Mouse (Mus musculus) lung, embryonic 14.5 days (tissue): Measurements from ENCODE around the gene 5330417H12Rik. TPM values are rescaled to one million over a fixed set of nuclear protein-coding genes. Genes with fewer than 3 reads are reported as not detected.

Experiments
- ATAC-seq: fragments of 200-750 bp; cut with Nextera tagmentation; 2 replicates; pipeline ENCODE4 v1.8.0; 2017; ENCODE audit warnings: mild to moderate bottlenecking, moderate TSS enrichment, moderate library complexity; ENCODE audit not compliant: insufficient read depth
- DNase-seq: peaks from one replicate; pipeline ENCODE4 v3.0.0-alpha.2; 2015
- H3K27ac ChIP-seq: fragments of 300-500 bp; sonication (generic); 2 replicates; pipeline ENCODE4 v1.5.1; 2014; ENCODE audit warnings: low read depth, mild to moderate bottlenecking, moderate library complexity
- H3K27me3 ChIP-seq: fragments of 300-500 bp; sonication (generic); 2 replicates; pipeline ENCODE4 v1.6.1; 2014; ENCODE audit warnings: low read length, control low read depth; ENCODE audit not compliant: insufficient read depth
- H3K36me3 ChIP-seq: fragments of 300-500 bp; sonication (generic); 2 replicates; pipeline ENCODE4 v1.6.1; 2014; ENCODE audit warnings: control low read depth; ENCODE audit not compliant: insufficient read depth
- H3K4me1 ChIP-seq: fragments of 300-500 bp; sonication (generic); 2 replicates; pipeline ENCODE4 v1.6.1; 2014; ENCODE audit warnings: antibody characterized with exemption, control low read depth; ENCODE audit not compliant: insufficient read depth
- H3K4me2 ChIP-seq: fragments of 300-500 bp; sonication (generic); 2 replicates; pipeline ENCODE4 v1.6.1; 2014; ENCODE audit warnings: mild to moderate bottlenecking
- H3K4me3 ChIP-seq: fragments of 300-500 bp; sonication (generic); 2 replicates; pipeline ENCODE4 v1.5.1; 2014; ENCODE audit warnings: low read depth, low read length
- H3K9ac ChIP-seq: fragments of 300-500 bp; sonication (generic); 2 replicates; pipeline ENCODE4 v1.6.1; 2014
- H3K9me3 ChIP-seq: fragments of 300-500 bp; sonication (generic); 2 replicates; pipeline ENCODE4 v1.6.1; 2016; ENCODE audit warnings: low read depth, low read length, control low read depth
- CTCF ChIP-seq: IDR thresholded peaks from 2 replicates; pipeline ENCODE4 v1.5.1; 2016; ENCODE audit warnings: antibody characterized with exemption, low read depth
- WGBS: fragments of 180-500 bp; shearing (Covaris S2); extraction: QIAGEN DNeasy Blood & Tissue Kit; methylation state at CpG from one replicate; pipeline ENCODE4 v1.1.7; 2014; 5-methylcytosine and 5-hydroxymethylcytosine counted together
- polyA plus RNA-seq: library from polyadenylated mRNA; unstranded; fragments of >200 nt; fragmentation: Nextera tagmentation; extraction: Ambion mirVana; gene quantifications from 2 replicates; pipeline ENCODE4 v1.2.1, GENCODE M21; 2014

The 5330417H12Rik gene
- polyA plus RNA-seq, 1 experiment from 2014 or later, result not detected

DNA sequence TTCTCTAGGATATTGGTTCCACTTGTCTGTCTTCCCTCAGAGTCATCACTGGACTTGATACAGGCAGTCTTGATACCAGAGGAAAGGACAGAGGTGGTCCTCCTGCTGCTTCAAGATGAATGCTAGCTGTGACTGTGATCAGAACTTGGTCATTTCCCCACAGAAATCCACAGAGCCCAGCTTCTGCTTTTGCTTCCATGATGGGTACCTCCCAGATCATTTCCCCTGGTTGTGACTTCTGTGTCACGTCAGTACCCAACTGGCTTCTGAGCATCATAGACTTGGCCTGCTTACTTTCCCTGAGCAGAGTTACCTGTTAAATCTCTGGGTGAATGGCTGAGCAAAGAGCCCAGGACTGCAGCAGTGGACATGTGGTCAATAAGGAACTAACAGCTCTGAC, 17.2 kb downstream of the 5330417H12Rik start:
- Histone ChIP-seq H3K27ac (no peak overlapping the region), H3K4me3 (no peak overlapping the region), H3K9ac (no peak overlapping the region), H3K4me1 (no peaks in the 10 kb centered on the region), H3K9me3 (no peaks in the 10 kb centered on the region), H3K27me3 (no peaks in the 10 kb centered on the region), H3K36me3 (no peaks in the 10 kb centered on the region), H3K4me2 (no peak overlapping the region)
- TF ChIP-seq CTCF, result no peak
- WGBS, result 88% methylated on average over 1 of the region's 1 CpGs
- DNase-seq, result no peak
- ATAC-seq, result no peak

- no peak for TF ChIP-seq CTCF
- H3K27ac ChIP-seq, result no peak overlapping the region
- 80% methylated on average over 6 of the region's 6 CpGs for WGBS
- ATAC-seq, result no peak
- no peaks in the 10 kb centered on the region for H3K36me3 ChIP-seq
- no peaks in the 10 kb centered on the region for H3K27me3 ChIP-seq
- no peaks in the 10 kb centered on the region for H3K9me3 ChIP-seq
- no peak for DNase-seq
- H3K4me3 ChIP-seq, result no peak overlapping the region
- no peak overlapping the region for H3K9ac ChIP-seq
- no peaks in the 10 kb centered on the region for H3K4me1 ChIP-seq
- no peak overlapping the region for H3K4me2 ChIP-seq
These were observed 22.0 kb downstream of the 5330417H12Rik start for GRCm38 (mm10) chr7:107602913-107603312.

DNA sequence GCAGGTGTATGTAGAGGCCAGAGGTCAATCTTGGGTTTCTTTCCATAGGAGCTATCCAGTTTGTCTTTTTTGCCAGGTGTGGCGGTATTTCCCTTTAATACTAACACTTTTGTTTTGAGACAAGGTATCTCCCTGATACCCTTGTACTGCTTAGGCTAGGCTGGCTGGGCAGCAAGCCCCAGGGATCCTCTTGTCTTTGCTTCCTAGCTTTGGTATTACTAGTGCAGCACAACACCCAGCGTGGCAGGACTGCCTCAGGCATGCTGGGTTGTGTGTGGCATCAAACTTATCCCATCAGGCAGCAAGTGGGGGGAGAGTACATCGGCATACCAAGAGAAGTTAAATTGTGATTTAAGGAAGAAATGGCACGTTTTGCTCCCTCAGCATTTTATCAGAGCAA, 22.5 kb downstream of the 5330417H12Rik start:
- Histone ChIP-seq H3K4me1 (no peaks in the 10 kb centered on the region), H3K4me3 (no peak overlapping the region), H3K27ac (no peak overlapping the region), H3K9ac (no peak overlapping the region), H3K36me3 (no peaks in the 10 kb centered on the region), H3K9me3 (no peaks in the 10 kb centered on the region), H3K27me3 (no peaks in the 10 kb centered on the region), H3K4me2 (no peak overlapping the region)
- no peak for TF ChIP-seq CTCF
- ATAC-seq, result no peak
- 77% methylated on average over 4 of the region's 4 CpGs for WGBS
- DNase-seq, result no peak

DNA sequence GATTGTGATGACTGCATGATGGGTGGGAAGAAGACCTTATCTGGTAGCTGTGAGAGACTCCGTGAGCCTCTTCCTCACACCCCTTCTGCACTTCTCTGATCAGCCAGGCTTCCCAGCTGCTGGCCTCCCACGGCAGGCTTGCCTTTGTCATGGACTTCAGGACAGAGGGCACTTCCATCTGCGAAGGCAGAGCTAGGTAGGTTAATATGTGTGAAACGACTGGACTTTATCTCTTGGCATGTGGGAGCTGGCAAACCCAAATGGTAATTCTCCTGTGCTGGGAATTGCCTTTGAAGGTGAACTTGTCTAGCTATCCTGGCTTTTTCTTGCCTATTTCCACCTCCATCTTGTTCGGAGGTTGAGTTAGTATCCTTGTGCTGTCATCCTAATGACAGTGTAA, 24.3 kb downstream of the 5330417H12Rik start:
- ATAC-seq (no peak), DNase-seq (no peak)
- H3K27me3 ChIP-seq, result no peaks in the 10 kb centered on the region
- H3K27ac ChIP-seq, result no peak overlapping the region
- no peak overlapping the region for H3K4me2 ChIP-seq
- H3K4me1 ChIP-seq, result no peaks in the 10 kb centered on the region
- H3K36me3 ChIP-seq, result no peaks in the 10 kb centered on the region
- 71% methylated on average over 5 of the region's 5 CpGs for WGBS
- no peak overlapping the region for H3K9ac ChIP-seq
- H3K4me3 ChIP-seq, result no peak overlapping the region
- no peak for TF ChIP-seq CTCF
- no peaks in the 10 kb centered on the region for H3K9me3 ChIP-seq

DNA sequence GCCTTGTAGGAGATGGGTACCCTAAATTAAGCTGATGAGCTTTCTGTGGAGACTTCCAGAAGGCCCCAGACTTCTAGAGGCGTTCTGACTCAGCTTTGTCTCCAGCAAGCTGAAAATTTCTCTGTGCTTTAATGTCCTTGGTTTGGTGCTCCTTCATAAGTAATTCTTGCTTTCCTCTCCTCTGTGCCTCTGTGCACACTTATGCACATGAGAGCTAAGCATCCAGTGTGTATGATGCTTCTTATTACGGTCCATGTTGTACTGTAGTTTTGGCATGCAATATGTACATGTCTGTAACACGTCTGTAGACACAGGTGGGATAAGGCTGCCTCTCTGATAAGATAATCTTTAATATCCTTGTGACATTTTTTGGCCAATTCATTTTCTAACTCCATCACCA, 27.0 kb downstream of the 5330417H12Rik start:
- no peaks in the 10 kb centered on the region for H3K9me3 ChIP-seq
- no peak overlapping the region for H3K4me2 ChIP-seq
- no peak for TF ChIP-seq CTCF
- no peak overlapping the region for H3K27ac ChIP-seq
- WGBS, result 64% methylated on average over 3 of the region's 3 CpGs
- H3K27me3 ChIP-seq, result no peaks in the 10 kb centered on the region
- DNase-seq (no peak), ATAC-seq (no peak)
- no peaks in the 10 kb centered on the region for H3K36me3 ChIP-seq
- no peak overlapping the region for H3K4me3 ChIP-seq
- 0 out of 2 replicates have a peak, but pooled peaks cover 4% of the 10 kb centered on the region for H3K4me1 ChIP-seq
- H3K9ac ChIP-seq, result no peak overlapping the region

DNA sequence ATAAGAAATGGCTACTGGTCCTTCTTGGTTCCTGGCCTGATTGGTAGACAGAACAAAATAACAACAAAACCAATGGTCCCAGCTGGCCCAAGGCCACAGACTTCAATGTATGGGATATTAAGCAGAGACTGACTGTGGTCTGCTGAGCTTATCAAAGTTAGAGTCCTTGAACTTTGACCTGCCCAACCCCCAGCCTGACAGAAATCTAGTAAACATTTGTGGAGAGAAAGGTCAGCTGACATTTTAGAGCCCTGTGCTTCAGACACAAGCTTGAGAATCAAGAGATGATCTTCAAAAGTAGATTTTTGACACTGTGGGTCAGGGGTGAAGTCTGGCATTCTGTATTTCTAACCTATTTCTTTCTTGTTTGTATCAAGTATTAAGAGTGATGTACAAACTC, 28.2 kb downstream of the 5330417H12Rik start:
- Histone ChIP-seq H3K4me3 (no peak overlapping the region), H3K4me2 (no peak overlapping the region), H3K4me1 (0 out of 2 replicates have a peak, but pooled peaks cover 4% of the 10 kb centered on the region), H3K27me3 (no peaks in the 10 kb centered on the region), H3K9me3 (no peaks in the 10 kb centered on the region), H3K9ac (no peak overlapping the region), H3K27ac (no peak overlapping the region), H3K36me3 (no peaks in the 10 kb centered on the region)
- no peak for DNase-seq
- no peak for TF ChIP-seq CTCF
- ATAC-seq, result no peak

DNA sequence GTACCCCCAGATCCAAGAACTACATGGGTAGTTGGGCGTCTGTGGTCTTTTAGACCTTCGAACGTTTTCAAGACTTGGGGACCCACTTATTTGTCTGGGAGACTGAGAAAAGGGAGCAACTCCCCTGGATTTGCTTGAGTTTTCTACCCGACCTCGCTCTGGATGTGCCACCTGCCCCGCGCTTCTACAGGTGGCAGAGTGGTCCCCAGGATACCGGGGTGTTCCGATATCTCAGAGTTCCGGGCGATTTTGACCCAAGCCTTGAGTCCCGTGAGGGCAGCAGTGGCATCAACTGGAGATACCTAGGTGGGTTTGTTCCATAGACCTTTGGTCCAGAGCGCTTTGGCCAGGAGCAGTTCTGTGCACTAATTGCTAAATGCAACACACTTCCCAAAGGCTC, 29.5 kb downstream of the 5330417H12Rik start:
- WGBS, result 12% methylated on average over 13 of the region's 13 CpGs

More for the DNA sequence above, 29.5 kb downstream of the 5330417H12Rik start:
- no peak for TF ChIP-seq CTCF
- Histone ChIP-seq H3K4me1 (0 out of 2 replicates have a peak, but pooled peaks cover 4% of the 10 kb centered on the region), H3K27me3 (no peaks in the 10 kb centered on the region), H3K4me2 (peak overlapping the region; percentile 82), H3K9me3 (no peaks in the 10 kb centered on the region), H3K36me3 (peaks cover 2% of the 10 kb centered on the region; the same call in 1 of the 2 replicates), H3K27ac (no peak overlapping the region), H3K4me3 (peak overlapping the region; percentile 45), H3K9ac (peak overlapping the region; percentile 24)
- DNase-seq (no peak), ATAC-seq (no peak)
